Comparison of ENCODE assay signal across 39 mouse cellular contexts in genomic region chr3:108336878-108337277, GRCm38 (mm10). TPM values are rescaled to one million over a fixed set of nuclear protein-coding genes. Genes with fewer than 3 reads are reported as not detected.
"Had no signal": no experiment of that assay in that cellular context is flagged by ENCODE, and none has a peak within 500 bp of the region (broad histone marks: within the 10 kb centered on the region; RNA-seq: fewer than 3 reads in every experiment).

No protein-coding gene starts in this region.

- H3K9ac ChIP-seq: limb, embryonic 12.5 days; limb, embryonic 13.5 days; limb, embryonic 15.5 days; liver, embryonic 14.5 days; liver, embryonic 15.5 days; lung, embryonic 14.5 days; lung, embryonic 15.5 days; midbrain, embryonic 12.5 days; midbrain, embryonic 13.5 days; midbrain, embryonic 15.5 days; neural tube, embryonic 12.5 days; neural tube, embryonic 13.5 days had no signal

- H3K4me3 ChIP-seq: left cerebral cortex, adult 2 months; limb, embryonic 10.5 days; limb, embryonic 12.5 days; limb, embryonic 13.5 days; limb, embryonic 15.5 days; liver, embryonic 15.5 days; lung, embryonic 15.5 days; megakaryocyte, embryonic 14.5 days; midbrain, embryonic 10.5 days; midbrain, embryonic 12.5 days; midbrain, embryonic 13.5 days; midbrain, embryonic 15.5 days; myocyte; neural tube, embryonic 12.5 days; neural tube, embryonic 13.5 days had no signal

- H3K4me2 ChIP-seq: limb, embryonic 12.5 days; limb, embryonic 13.5 days; limb, embryonic 15.5 days; liver, embryonic 15.5 days; lung, embryonic 14.5 days; lung, embryonic 15.5 days; midbrain, embryonic 11.5 days; midbrain, embryonic 12.5 days; midbrain, embryonic 13.5 days; midbrain, embryonic 15.5 days; neural tube, embryonic 12.5 days; neural tube, embryonic 13.5 days had no signal

- H3K27me3 ChIP-seq: limb, embryonic 12.5 days; limb, embryonic 13.5 days; limb, embryonic 15.5 days; liver, embryonic 15.5 days; lung, embryonic 15.5 days; megakaryocyte, embryonic 14.5 days; midbrain, embryonic 12.5 days; midbrain, embryonic 13.5 days; midbrain, embryonic 15.5 days; neural tube, embryonic 12.5 days; neural tube, embryonic 13.5 days had no signal

- H3K27ac ChIP-seq: left cerebral cortex, adult 2 months; limb, embryonic 10.5 days; limb, embryonic 12.5 days; limb, embryonic 13.5 days; liver, embryonic 14.5 days; liver, embryonic 15.5 days; lung, embryonic 15.5 days; macrophage; midbrain, embryonic 10.5 days; midbrain, embryonic 12.5 days; midbrain, embryonic 13.5 days; midbrain, embryonic 15.5 days; neural tube, embryonic 12.5 days; neural tube, embryonic 13.5 days had no signal

- ATAC-seq: lung, postnatal 0 days; midbrain, embryonic 13.5 days; midbrain, embryonic 15.5 days; midbrain, embryonic 16.5 days had no signal

- H3K9me3 ChIP-seq: limb, embryonic 10.5 days; limb, embryonic 12.5 days; limb, embryonic 13.5 days; limb, embryonic 15.5 days; liver, embryonic 15.5 days; lung, embryonic 15.5 days; midbrain, embryonic 10.5 days; midbrain, embryonic 12.5 days; midbrain, embryonic 13.5 days; midbrain, embryonic 15.5 days; neural tube, embryonic 12.5 days; neural tube, embryonic 13.5 days had no signal

- DNase-seq: layer of hippocampus, postnatal 36 days; left cerebral cortex, postnatal 4 days; lung, adult 18-20 months; lung, adult 2 months; lung, embryonic 14.5 days; lung, postnatal 10 days; lung, postnatal 14 days; lung, postnatal 36 days; lung, postnatal 4 days; midbrain, embryonic 14.5 days had no signal

- H3K4me1 ChIP-seq: limb, embryonic 10.5 days; limb, embryonic 12.5 days; limb, embryonic 13.5 days; limb, embryonic 15.5 days; liver, embryonic 15.5 days; midbrain, embryonic 10.5 days; midbrain, embryonic 12.5 days; midbrain, embryonic 13.5 days; midbrain, embryonic 15.5 days; neural tube, embryonic 12.5 days; neural tube, embryonic 13.5 days had no signal

RNA-seq across cellular contexts. Expression of gene Mybphl, which starts 27.8 kb away (rescaled TPM):
- total RNA-seq: left cerebral cortex, adult 8-10 months; left cerebral cortex, postnatal 10 days; megakaryocyte progenitor cell, adult 5-6 weeks; megakaryocyte, adult 5-6 weeks; megakaryocyte-erythroid progenitor cell, adult 5-6 weeks; midbrain, postnatal 0 days; monocyte, adult 5-6 weeks had no signal
- polyA plus RNA-seq: limb, embryonic 11.5 days; limb, embryonic 12.5 days; limb, embryonic 13.5 days; limb, embryonic 14.5 days; limb, embryonic 15.5 days; macrophage; midbrain, embryonic 11.5 days; midbrain, embryonic 12.5 days; midbrain, embryonic 13.5 days; midbrain, embryonic 14.5 days; midbrain, embryonic 15.5 days; midbrain, embryonic 16.5 days; midbrain, postnatal 0 days; myocyte; neural tube, embryonic 13.5 days had no signal
